Comparison of ENCODE assay signal across 24 mouse cellular contexts in genomic region chr19:4143759-4144268, GRCm38 (mm10). TPM values are rescaled to one million over a fixed set of nuclear protein-coding genes. Genes with fewer than 3 reads are reported as not detected.
A peak's percentile ranks its signal among the peaks of the same experiment; 100 is the strongest.
DNase-seq lines count a peak whose midpoint lies in the region; ATAC-seq and TF ChIP-seq lines count a peak whose summit lies in the region.
"Had no signal": no experiment of that assay in that cellular context is flagged by ENCODE, and none has a peak within 500 bp of the region (broad histone marks: within the 10 kb centered on the region; RNA-seq: fewer than 3 reads in every experiment).

Gene Cabp4, minus strand, starts transcription at chr19:4144033.

- no peak within 1 kb of the TSS for H3K9ac ChIP-seq in heart, postnatal 0 days (replicated peaks; ENCODE audit: low read depth, low read length)
- no peak within 1 kb of the TSS; the same call in 1 of the 2 replicates for H3K9ac ChIP-seq in liver, postnatal 0 days (replicated peaks)
- no peak within 1 kb of the TSS for H3K9ac ChIP-seq in liver, embryonic 11.5 days (ENCODE audit: low read depth, low read length)
- H3K9ac ChIP-seq: embryonic facial prominence, embryonic 13.5 days; forebrain, postnatal 0 days; limb, embryonic 15.5 days; lung, embryonic 15.5 days had no signal

- TF ChIP-seq EP300 in heart, postnatal 0 days (IDR thresholded peaks at IDR 0.05; ENCODE audit: low read depth) = no peak
- TF ChIP-seq EP300 in liver, postnatal 0 days (IDR thresholded peaks at IDR 0.05; ENCODE audit: low read depth) = no peak

- TF ChIP-seq POLR2A in bone marrow, adult 2 months (IDR thresholded peaks at IDR 0.05; ENCODE audit: borderline replicate concordance, control insufficient read depth, low read depth, low read length) = no peak
- TF ChIP-seq POLR2A in small intestine, adult 2 months (IDR thresholded peaks at IDR 0.05; ENCODE audit: low read depth, low read length) = no peak

- WGBS in heart, postnatal 0 days = 71% methylated on average over 7 of the region's 7 CpGs
- 47% methylated on average over 7 of the region's 7 CpGs for WGBS in liver, postnatal 0 days (ENCODE audit: insufficient replicate concordance)
- 71% methylated on average over 7 of the region's 7 CpGs for WGBS in liver, embryonic 11.5 days
- 54% methylated on average over 7 of the region's 7 CpGs for WGBS in bone marrow, adult 2 months
- 80% methylated on average over 7 of the region's 7 CpGs for WGBS in small intestine, adult 2 months

- H3K36me3 ChIP-seq in heart, postnatal 0 days (replicated peaks; ENCODE audit: control insufficient read depth, insufficient read depth, low read length) = no peaks in the 10 kb centered on the region
- H3K36me3 ChIP-seq in liver, postnatal 0 days (replicated peaks; ENCODE audit: insufficient read depth, low read length) = no peaks in the 10 kb centered on the region
- no peaks in the 10 kb centered on the region for H3K36me3 ChIP-seq in liver, embryonic 11.5 days (ENCODE audit: control insufficient read depth, insufficient read depth, low read length)
- no peaks in the 10 kb centered on the region for H3K36me3 ChIP-seq in small intestine, adult 2 months (ENCODE audit: control insufficient read depth, insufficient read depth, low read length)
- H3K36me3 ChIP-seq: embryonic facial prominence, embryonic 13.5 days; limb, embryonic 15.5 days; lung, embryonic 15.5 days had no signal

- H3K4me3 ChIP-seq in heart, postnatal 0 days (ENCODE audit: low read depth, low read length) = no peak within 1 kb of the TSS
- no peak within 1 kb of the TSS for H3K4me3 ChIP-seq in liver, postnatal 0 days (ENCODE audit: low read depth, low read length)
- no peak within 1 kb of the TSS for H3K4me3 ChIP-seq in liver, embryonic 11.5 days (ENCODE audit: low read depth, low read length)
- no peak within 1 kb of the TSS for H3K4me3 ChIP-seq in bone marrow, adult 2 months (replicated peaks; ENCODE audit: control insufficient read depth, low read depth, low read length)
- H3K4me3 ChIP-seq in small intestine, adult 2 months (ENCODE audit: low read depth, low read length) = 0 out of 2 replicates have a peak within 1 kb of the TSS, but pooled peaks have one; percentile 4
- H3K4me3 ChIP-seq: embryonic facial prominence, embryonic 13.5 days; layer of hippocampus, adult 2 months; limb, embryonic 15.5 days; lung, embryonic 15.5 days had no signal

- H3K27ac ChIP-seq in heart, postnatal 0 days (ENCODE audit: low read depth) = peak within 1 kb of the TSS; percentile 2; the same call in 1 of the 2 replicates
- H3K27ac ChIP-seq in liver, postnatal 0 days (ENCODE audit: low read depth) = peak within 1 kb of the TSS; percentile 74
- H3K27ac ChIP-seq in liver, embryonic 11.5 days (ENCODE audit: low read depth, low read length) = no peak within 1 kb of the TSS
- peak within 1 kb of the TSS; percentile 69 for H3K27ac ChIP-seq in bone marrow, adult 2 months (ENCODE audit: control insufficient read depth, insufficient read depth, low read depth, low read length, poor library complexity)
- H3K27ac ChIP-seq in small intestine, adult 2 months (ENCODE audit: insufficient read depth, low read depth, low read length) = peak within 1 kb of the TSS; percentile 1; the same call in 1 of the 2 replicates
- H3K27ac ChIP-seq: embryonic facial prominence, embryonic 13.5 days; layer of hippocampus, adult 2 months; limb, embryonic 15.5 days; lung, embryonic 15.5 days; macrophage had no signal

- no peaks in the 10 kb centered on the region for H3K9me3 ChIP-seq in heart, postnatal 0 days (replicated peaks; ENCODE audit: control insufficient read depth, low read length)
- no peaks in the 10 kb centered on the region for H3K9me3 ChIP-seq in liver, postnatal 0 days (ENCODE audit: low read length)
- H3K9me3 ChIP-seq in liver, embryonic 11.5 days (ENCODE audit: control insufficient read depth, low read length) = no peaks in the 10 kb centered on the region
- H3K9me3 ChIP-seq: embryonic facial prominence, embryonic 13.5 days; limb, embryonic 15.5 days; lung, embryonic 15.5 days had no signal

- 0 out of 2 replicates have a peak, but pooled peaks cover 3% of the 10 kb centered on the region for H3K4me1 ChIP-seq in heart, postnatal 0 days (ENCODE audit: control insufficient read depth, insufficient read depth)
- H3K4me1 ChIP-seq in liver, postnatal 0 days (ENCODE audit: insufficient read depth) = peaks cover 24% of the 10 kb centered on the region
- H3K4me1 ChIP-seq in liver, embryonic 11.5 days (replicated peaks; ENCODE audit: control insufficient read depth, insufficient read depth, low read length) = peaks cover 10% of the 10 kb centered on the region
- peaks cover 9% of the 10 kb centered on the region for H3K4me1 ChIP-seq in bone marrow, adult 2 months (ENCODE audit: control insufficient read depth, insufficient read depth, low read length)
- no peaks in the 10 kb centered on the region; the same call in 1 of the 2 replicates for H3K4me1 ChIP-seq in small intestine, adult 2 months (ENCODE audit: control insufficient read depth, insufficient read depth, insufficient read length, low read length)

- H3K27me3 ChIP-seq in heart, postnatal 0 days (ENCODE audit: control insufficient read depth, insufficient read depth, low read length) = no peaks in the 10 kb centered on the region
- H3K27me3 ChIP-seq in liver, postnatal 0 days (ENCODE audit: insufficient read depth, low read length) = no peaks in the 10 kb centered on the region
- H3K27me3 ChIP-seq in liver, embryonic 11.5 days (replicated peaks; ENCODE audit: control insufficient read depth, insufficient read depth, low read length) = peaks cover 4% of the 10 kb centered on the region; the same call in 1 of the 2 replicates
- no peaks in the 10 kb centered on the region for H3K27me3 ChIP-seq in small intestine, adult 2 months (ENCODE audit: control insufficient read depth, insufficient read depth, low read length)
- H3K27me3 ChIP-seq: embryonic facial prominence, embryonic 13.5 days; limb, embryonic 15.5 days; lung, embryonic 15.5 days had no signal

- ATAC-seq in heart, postnatal 0 days (ENCODE audit: insufficient read depth, low read depth) = no peak
- no peak for ATAC-seq in liver, postnatal 0 days
- ATAC-seq in liver, embryonic 11.5 days (replicated peaks; ENCODE audit: low FRiP score) = no peak
- ATAC-seq: forebrain, postnatal 0 days had no signal

- no peak for TF ChIP-seq CTCF in heart, postnatal 0 days (IDR thresholded peaks at IDR 0.05; ENCODE audit: low read depth)
- no peak for TF ChIP-seq CTCF in liver, postnatal 0 days (IDR thresholded peaks at IDR 0.05; ENCODE audit: low read depth)
- TF ChIP-seq CTCF in bone marrow, adult 2 months (IDR thresholded peaks at IDR 0.05; ENCODE audit: control insufficient read depth, insufficient read depth, low read length) = no peak
- no peak for TF ChIP-seq CTCF in small intestine, adult 2 months (IDR thresholded peaks at IDR 0.05; ENCODE audit: extremely low read depth, insufficient read length, insufficient replicate concordance, low read depth, low read length)

- no peak within 1 kb of the TSS for H3K4me2 ChIP-seq in heart, postnatal 0 days (ENCODE audit: low read depth, low read length)
- no peak within 1 kb of the TSS for H3K4me2 ChIP-seq in liver, postnatal 0 days (ENCODE audit: low read depth, low read length)
- H3K4me2 ChIP-seq in liver, embryonic 11.5 days = no peak within 1 kb of the TSS
- H3K4me2 ChIP-seq: embryonic facial prominence, embryonic 13.5 days; limb, embryonic 15.5 days; lung, embryonic 15.5 days; midbrain, embryonic 11.5 days had no signal

- no peak for DNase-seq in heart, postnatal 0 days (ENCODE audit: low spot score)
- DNase-seq in heart, postnatal 4 days = no peak
- no peak for DNase-seq in liver, postnatal 0 days
- no peak for DNase-seq in liver, embryonic 11.5 days (ENCODE audit: low spot score)
- DNase-seq in frontal cortex, postnatal 14 days (ENCODE audit: low spot score in 2 of 2) = no peak
- DNase-seq: cerebellum, adult 11-12 months; cerebellum, postnatal 14 days; forebrain, postnatal 0 days; gastrocnemius, postnatal 10 days; kidney, adult 8-10 months; kidney, postnatal 14 days; layer of hippocampus, postnatal 36 days; retina, postnatal 1 day had no signal

RNA-seq across cellular contexts. Expression of gene Cabp4, which starts in this region (rescaled TPM):
- total RNA-seq in heart, postnatal 0 days (2014; rRNA removed; ENCODE audit: low replicate concordance) = not detected in 2 replicates
- 0.07 and 0.11 TPM in 2 replicates for polyA plus RNA-seq in heart, postnatal 0 days (2015; fragmentation: Nextera tagmentation; extraction: Ambion mirVana)
- under 1 TPM in 1 of 2 experiments, not detected in 1; 0.18 TPM for total RNA-seq in heart, postnatal 4 days (2021)
- polyA plus RNA-seq in liver, postnatal 0 days (2015; fragmentation: Nextera tagmentation; extraction: Ambion mirVana) = 0.11 and 0.15 TPM in 2 replicates
- polyA plus RNA-seq in liver, embryonic 11.5 days (2014; fragmentation: Nextera tagmentation; extraction: Ambion mirVana) = 0.21 TPM in 1 of 2 replicates, not detected in the other
- 0.29 and 0.60 TPM in 2 replicates for polyA plus RNA-seq in bone marrow, adult 2 months (2011; ENCODE audit: insufficient read depth, insufficient read length, low replicate concordance, missing spikeins)
- 0.25 and 0.42 TPM in 2 replicates for polyA plus RNA-seq in small intestine, adult 2 months (2012; rRNA removed)
- total RNA-seq: forebrain, postnatal 0 days; gastrocnemius, postnatal 10 days; heart, adult 8-10 months; monocyte, adult 5-6 weeks had no signal
- polyA plus RNA-seq: embryonic facial prominence, embryonic 13.5 days; macrophage; midbrain, embryonic 11.5 days; neural tube, embryonic 11.5 days had no signal
